Mouse (Mus musculus): ENCODE measurements at regions not wholly inside any gene's neighbourhood (a gene's known extent, or its start where the extent isn't known, plus 50 kb on each side); places are given as distances from the start of the nearest gene placed in this dataset.

DNA sequence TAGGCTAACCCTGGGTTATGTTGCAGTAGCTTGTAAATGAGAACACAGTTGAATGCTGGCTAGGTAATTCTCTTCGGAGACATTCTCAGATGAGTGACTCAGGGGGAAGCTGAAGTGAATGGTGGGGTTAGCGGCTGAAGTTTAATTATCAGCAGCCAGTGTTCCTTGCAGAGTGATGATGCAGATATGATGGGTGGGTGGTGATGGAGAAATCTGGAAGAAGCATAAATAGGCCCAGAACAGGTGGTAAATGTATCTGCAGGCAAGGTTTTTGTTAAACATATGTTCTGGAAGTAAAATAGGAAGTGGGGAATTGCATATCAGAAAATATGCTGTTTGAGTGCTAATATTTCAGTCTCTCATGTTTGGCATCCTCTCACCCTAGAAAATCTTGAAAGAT lies 191.3 kb downstream of the Edem1 start:
- H3K9ac ChIP-seq (ENCODE audit: low read length), result no peak overlapping the region
- no peaks in the 10 kb centered on the region for H3K4me1 ChIP-seq (ENCODE audit: control insufficient read depth, insufficient read depth, low read length)
- no peak for ATAC-seq (ENCODE audit: low FRiP score)
- H3K9me3 ChIP-seq (ENCODE audit: control insufficient read depth, low read length), result no peaks in the 10 kb centered on the region
- no peak overlapping the region for H3K4me3 ChIP-seq (ENCODE audit: low read depth, low read length)
- no peak overlapping the region for H3K27ac ChIP-seq (ENCODE audit: low read depth, low read length)
- no peaks in the 10 kb centered on the region for H3K36me3 ChIP-seq (ENCODE audit: control insufficient read depth, insufficient read depth, low read length)
- no peak for DNase-seq (ENCODE audit: low spot score, missing footprints)
- WGBS, result 90% methylated on average over 2 of the region's 2 CpGs
- no peak overlapping the region for H3K4me2 ChIP-seq
- H3K27me3 ChIP-seq (ENCODE audit: control insufficient read depth, insufficient read depth, low read length), result no peaks in the 10 kb centered on the region
